Mouse (Mus musculus) left cerebral cortex, adult 11 months (tissue): ENCODE results near the gene Eif4g1.

Source experiments
- DNase-seq: peaks from one replicate; pipeline ENCODE4 v3.0.0; 2022; ENCODE audit warnings: low spot score

Eif4g1 gene

DNA sequence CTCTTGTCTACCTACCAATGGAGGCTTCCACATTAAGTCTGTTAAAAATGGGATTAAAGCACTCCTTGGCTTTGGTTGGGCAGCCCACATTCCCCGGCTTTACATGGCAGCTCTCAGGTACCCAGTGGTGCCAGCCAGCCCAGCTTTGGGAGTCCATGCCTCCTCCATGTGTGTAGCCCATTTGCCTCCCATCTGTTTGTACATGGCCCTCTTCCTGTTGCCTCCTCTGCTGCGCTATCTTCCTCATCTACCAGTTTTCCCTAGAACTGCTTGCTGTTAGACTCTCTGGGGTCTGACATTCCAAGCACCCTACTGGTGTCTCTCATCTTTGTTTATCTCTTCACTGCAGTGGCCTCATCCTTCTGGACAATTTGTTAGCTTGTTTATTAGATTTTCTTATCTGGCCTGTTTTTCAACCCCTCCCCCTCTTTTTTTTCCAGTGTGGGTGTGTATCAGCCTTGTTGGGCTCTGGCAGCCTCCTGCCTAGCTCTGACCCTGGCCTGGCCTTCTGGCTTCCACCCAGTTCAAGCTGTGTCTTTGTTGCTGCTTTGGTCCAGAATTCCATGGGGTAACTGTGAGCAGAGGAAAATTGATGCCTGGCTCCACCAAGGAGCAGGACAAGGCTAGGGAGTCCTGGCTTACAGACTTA, 38.4 kb downstream of the Eif4g1 start:
- no peak for DNase-seq

DNA sequence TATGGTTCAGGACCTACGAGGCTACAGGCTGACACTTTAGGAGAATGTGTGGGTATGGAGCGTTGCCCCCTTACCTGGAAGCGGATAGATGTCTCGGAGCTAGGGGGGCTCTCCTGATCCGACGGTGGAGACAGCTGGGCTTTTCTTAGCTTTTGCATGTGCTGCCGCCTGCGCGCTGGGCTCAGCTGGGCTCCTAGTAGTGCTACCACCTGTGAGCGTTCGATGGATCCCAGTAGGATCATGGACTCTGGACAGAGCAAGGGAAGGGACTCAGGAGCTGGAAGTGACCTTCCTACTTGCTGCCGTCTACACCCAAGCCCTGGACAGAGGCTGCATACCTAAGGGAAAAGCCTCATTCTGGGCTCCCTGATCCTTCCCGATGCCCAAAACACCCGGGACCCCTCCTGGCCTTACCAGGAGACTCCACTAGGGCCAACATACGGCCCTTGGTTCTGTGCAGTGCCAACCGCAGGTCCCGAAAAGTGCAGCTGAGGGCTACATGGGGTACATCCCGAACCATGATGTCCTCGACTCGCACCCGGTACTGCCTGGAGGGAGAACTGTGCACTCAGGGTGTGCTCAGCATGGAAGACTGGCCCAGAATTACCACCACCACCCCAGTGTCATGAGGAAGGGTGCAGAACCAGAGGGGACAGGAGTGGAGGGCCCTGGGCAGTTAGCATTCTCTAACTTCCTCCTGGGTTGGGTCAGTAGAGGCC, 40.3 kb downstream of the Eif4g1 start:
- no peak for DNase-seq

DNA sequence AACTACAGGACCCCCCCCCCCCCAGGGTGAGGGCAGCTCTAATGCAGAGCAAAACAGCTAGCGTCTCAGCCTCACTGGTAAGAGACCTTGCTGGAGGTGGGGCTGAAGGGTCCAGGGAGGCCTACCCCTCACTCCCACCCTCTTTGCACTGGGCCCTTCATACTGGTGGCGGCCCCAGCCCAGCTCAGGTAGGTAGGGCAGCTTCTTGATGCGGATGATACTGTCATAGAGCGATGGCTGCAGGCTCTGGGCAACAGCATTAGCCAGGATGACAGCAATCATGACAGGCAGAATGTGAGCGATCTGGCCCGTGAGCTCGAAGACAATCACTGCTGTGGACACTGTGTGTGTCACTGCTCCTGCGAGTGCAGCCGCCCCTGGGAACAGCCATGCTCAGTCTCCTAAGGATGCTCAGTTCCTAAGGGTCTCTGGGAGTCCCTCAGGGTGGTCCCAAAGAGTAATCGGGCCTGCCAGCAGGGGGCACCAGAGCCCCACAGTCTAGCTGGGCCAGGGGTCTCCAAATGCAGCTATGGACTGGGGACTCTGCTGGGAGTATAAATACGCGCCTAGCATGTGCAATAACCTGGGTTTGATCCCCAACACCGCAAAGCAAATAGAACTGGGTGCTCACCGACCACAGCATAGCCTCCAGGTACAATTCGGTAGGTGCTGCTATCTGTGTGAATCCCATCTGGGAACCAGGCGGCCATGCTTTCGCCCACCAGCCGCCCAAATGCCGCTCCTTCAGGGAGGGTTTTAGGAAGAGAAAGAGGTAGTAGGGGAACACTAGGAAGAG, 41.0 kb downstream of the Eif4g1 start:
- DNase-seq: no peak

DNA sequence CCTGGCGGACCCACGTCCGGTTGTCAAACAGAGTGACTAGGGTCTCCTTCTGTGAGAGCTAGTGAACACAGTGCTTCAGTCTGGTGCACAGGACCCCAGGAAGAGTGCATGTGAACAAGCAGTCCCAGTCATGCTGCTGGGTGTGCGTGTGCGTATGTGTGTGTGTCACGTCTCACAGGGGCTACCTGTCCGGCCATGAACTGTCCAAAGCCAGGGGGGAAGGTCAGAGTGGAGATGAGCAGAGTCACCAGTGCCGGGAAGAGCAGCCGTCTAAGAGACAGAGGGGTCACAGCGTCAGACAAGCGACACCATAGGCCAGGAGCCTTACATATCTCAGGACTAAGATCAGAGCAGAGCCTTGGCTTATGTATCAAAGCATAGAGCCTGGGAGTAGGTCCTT, 42.3 kb downstream of the Eif4g1 start:
- no peak for DNase-seq

DNA sequence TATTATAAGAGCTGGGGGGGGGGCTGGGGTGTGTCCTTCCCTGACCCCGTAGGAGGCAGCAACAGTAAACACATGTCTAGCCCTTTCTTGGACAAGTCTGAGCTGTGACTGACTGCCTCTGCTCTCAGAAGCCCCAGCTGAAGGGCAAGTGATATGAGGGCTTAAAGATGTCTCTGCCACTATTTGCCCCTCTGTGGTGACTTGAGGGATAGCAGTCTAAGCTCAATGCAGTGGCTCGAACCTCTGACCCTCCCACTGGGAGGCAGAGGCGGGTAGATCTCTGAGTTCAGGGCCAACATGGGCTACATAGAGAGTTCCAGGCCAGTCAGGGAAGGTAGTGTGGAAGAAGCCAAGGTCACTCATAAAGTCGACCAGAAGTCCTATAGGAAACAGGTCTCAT, 42.7 kb downstream of the Eif4g1 start:
- no peak for DNase-seq

DNA sequence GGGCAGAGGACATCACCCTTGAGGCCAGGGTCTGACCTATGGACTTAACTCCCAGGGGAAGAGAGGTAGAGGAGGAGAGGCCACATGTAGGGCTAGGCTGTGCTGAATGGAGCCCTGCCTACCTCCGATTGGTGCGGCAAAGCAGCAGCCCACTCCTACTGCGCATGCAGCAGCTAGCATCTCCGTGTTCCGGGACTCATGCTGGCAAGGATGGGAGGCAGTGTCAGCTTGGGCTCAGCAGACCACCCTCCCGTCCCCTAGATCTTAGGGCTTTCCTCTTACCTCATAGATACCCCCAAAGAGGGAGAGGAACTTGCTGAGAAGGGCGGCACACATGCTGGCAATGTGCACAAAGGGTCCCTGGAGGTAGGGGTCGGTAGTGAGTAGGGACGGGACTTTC, 44.1 kb downstream of the Eif4g1 start:
- no peak for DNase-seq

DNA sequence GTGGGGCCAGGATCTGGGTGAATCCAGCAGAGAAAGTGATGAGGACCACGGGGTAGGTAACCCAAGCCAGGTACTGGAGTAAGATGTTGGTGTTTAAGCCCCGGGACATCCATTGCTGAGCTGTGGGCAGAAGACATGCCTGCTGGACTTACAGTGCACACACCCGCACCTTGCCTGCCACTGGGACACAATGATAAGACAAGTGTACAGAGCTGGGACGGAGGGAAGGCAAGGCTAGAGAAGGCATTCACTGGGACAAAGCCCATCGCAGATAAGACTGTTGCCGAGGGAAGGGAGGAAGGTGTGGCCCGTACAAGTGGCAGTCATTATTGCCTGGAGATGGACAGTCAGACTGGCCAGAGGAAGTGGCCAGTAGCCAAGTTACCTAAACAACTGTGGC, 44.8 kb downstream of the Eif4g1 start:
- no peak for DNase-seq

DNA sequence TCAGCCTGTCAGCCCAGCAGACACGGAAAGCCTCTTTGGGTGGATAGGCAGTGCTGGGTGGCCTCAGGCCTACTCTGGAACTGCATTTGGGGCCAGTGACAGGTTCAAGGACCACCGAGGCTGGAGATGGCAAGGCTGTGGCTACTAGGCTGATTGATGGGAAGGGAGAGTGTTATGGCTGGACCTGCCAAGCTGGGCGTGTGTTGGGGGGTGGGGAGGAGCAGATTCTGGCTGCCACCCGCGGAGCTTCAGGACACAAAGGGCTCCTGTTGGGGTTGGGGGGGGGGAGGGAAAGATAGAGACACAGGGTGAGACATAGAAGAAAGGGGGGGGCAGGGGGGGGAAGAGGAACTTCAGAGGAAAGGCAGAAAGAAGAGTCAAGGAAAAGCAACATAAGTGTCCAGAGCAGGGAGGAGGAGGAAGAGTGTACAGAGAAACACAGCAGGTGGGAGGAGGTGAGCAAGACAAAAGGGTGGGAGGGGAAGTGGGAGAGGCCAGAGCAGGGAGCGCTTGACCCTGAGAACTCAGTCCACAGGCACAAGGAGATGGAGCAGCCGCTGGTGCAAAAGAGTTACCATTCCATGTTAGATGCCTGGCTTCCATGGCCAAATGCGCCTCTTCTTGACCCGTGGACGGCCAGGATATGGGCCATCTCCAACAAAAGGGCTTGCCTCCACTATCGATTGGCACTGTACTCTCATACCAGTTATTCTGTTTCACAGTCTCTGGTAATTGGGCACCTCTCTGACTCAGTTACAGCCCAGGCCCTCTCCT, 46.4 kb downstream of the Eif4g1 start:
- DNase-seq: no peak

DNA sequence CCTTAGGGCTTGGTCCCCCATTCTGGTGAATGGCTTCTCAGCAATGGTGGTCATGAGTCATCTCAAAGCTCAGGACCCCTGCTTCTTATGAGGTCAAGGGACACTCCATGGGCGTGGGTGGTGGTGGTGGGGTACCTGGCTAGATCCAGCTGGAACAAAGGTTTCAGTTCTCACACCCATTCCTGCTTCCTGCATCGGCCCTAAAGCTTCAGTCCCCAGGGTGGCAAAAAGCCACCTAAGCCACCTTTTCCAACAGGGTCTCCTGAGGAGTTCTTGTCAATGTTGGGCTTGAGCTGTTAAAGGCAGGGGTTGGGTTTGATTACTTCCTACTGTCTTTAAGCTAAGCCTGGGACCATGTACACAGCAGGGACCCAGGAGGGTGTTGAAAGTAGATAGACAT, 47.0 kb downstream of the Eif4g1 start:
- no peak for DNase-seq

DNA sequence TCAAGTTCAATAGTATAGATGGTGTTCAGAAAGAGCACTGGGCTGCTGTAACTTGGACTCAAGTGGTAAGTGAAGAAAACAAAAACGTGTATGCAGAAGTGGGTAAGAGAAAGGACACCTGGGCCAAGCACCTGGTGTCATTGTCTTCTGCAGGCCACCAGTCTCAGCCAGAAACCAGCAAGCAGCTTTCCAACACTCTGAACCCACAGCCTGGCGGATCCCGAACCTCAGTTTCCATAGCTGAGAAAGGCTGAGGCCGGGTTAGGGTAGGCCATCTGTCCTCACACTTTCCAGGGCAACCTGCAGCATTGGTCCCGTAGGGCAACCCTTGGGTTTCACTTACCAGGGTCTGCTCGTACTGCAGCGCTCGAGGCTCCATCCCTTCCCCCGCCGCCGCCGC, 47.5 kb downstream of the Eif4g1 start:
- no peak for DNase-seq

DNA sequence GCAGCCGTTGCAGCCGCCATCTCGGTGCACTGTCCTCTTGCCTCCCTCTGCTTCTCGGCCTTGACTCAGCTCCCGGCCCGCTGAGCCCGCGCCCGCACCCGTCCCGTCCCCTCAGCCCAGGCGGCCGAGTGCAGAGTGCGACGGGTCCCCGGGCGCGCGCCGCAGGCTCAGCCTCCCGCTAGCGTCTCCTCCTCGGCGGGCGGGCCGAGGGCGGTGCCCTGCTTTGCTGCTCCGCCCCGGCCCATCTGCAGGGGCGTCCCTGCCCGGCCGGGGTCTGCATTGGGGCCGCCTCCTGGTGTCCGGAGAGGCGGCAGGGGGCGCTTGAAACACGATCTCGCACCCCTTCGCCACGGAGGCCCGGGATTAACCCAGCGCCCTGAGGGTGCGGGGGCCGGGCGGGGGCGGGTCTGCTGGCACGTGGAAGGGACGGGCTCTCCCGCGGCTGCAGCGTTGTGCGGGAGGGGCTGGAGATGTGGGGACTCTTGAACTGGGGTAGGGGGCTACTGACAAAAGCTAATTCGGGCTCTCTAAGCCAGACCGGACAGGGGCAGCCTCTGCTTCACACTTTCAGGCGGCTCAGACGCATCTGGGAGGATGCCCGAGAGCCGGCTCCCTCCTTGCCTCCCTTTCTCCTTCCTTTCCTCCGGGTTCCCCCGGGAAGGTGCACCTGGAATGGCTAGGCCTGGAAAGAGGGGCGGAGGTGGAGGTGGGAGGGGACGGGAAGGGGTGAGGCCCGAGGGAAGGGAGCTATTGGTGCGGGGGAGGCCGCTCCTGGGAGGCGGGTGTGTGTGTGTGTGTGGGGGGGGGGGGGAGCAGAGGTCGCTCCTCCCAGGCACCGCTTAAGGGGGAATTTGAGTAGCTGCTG, 48.1 kb downstream of the Eif4g1 start:
- peak; percentile 74 for DNase-seq

DNA sequence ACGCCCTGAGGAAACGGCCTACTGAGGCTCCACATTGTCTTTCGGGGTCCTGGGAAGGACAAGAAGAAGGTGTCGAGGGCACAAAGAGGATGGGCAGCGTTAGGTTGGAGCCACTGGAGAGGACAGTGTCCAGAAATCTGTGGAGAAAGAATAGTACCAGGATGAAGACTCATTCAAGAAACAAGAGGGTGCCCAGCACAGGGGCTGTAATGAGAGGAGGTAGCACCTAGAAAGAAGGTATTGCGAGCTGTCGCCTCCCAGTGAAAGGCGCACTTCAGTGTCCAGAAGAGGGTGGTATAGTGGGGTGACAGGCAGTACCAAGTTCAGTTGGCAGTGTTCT, 48.7 kb downstream of the Eif4g1 start:
- DNase-seq: no peak

DNA sequence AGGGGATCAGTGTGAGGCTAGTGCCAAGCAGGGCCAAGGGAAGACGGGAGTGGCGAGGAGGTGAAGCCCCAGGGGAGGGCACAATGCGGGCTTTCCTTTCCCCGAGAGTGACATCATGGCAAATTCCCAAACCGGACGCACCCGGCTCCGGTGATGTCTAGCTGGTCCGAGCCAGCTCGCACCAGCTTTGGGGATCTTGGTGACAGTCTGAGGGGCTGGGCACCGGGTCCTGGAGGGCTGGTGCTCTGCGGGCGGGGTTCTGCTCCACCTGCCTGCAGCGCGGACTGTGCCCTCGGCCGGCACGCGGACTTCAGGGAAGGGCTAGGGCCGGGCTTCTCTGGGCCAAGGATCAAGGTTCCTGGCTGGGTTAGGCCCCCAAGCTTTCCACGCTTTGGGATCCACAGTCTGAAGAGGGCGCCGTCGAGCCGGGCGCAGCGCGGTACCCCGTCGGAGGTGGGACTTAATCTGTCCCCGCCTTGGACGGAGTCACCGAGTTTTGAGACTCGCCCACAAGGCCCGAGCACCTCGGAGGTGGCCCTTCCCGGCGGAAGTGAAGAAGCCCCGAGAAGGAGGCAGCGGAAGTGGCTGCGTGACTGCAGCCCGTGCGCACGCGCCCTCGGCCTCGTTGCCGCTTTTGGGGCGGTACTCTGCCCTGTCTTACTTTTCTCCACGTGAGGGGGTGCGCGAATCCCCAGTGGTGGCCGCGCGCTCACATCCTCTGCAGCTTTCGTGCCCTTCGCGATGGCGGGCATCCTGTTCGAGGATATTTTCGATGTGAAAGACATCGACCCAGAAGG, 49.3 kb downstream of the Eif4g1 start, which contains the start of the genes Polr2h and Clcn2:
Gene Polr2h, plus strand, starts transcription at position 485 of the 797 bp plus-strand sequence.
Gene Clcn2, minus strand, starts transcription at position 566 of the 797 bp plus-strand sequence.
- peak; percentile 96 for DNase-seq

DNA sequence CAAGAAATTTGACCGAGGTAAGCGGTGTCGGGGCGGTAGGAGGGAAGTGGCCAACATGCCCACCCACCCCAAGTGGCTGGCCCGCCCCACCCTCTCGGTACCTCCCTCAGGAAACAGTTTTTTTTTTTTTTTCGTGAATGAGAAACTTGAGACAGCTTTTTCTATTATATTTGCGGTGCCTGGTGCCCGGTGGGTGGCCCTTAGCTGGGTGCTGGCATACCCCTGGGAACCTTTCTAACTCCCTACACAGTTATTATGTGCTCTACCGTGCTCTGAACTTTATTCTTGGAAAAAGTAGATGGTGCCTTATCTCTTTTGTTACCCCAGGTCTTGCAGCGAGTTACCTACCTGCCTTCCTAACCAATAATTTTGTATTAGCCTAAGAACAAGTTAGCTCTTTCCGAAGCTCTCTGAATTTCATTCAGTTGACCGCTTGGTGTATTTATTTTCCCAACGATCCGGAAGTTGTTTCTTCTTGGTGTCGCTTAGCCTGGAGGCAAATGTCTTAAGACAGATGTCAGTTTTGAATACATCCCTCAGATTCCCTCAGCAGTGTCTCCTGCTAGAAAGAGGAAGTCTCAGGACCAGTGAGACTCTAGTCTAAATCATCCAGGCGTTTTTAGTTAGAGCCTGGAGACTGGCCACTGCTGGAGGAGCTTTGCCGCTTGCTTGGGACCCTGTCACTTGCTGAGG, 50.0 kb downstream of the Eif4g1 start:
- no peak for DNase-seq

DNA sequence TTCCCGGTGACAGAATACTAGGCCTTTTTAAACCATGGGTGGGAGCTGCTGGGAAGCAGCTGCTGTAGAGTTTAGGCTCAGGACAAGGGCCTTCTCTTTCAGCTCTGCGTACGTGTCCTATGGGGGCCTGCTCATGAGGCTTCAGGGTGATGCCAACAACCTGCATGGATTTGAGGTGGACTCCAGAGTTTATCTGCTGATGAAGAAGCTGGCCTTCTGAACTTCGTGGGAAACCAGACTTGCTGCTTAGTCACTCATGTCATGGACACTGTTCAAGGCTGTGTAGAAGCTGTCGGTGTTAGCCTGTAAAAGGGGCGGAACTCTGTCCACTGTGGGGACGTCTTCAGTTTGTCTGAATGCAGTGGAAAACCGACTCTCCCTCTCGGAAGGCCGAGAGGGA, 53.7 kb downstream of the Eif4g1 start:
- DNase-seq: no peak

DNA sequence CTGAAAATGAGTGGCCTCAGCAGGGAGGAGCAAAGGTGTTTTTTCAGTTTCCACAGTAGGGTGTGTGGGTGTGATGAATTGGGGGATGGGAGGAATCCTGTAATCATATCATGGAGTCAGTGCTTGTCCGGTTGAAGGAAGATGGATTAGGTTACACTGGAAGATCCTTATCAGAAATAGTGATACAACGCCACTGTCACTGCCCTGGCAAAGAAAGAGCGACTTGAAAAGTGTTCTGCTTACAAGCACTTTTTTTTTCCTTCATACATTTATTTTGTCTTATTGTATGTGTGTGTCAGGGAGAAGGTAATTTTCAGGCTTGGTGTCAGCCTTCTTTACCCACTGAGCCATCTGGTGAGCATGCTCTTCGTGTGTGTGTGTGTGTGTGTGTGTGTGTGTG, 54.6 kb downstream of the Eif4g1 start:
- DNase-seq: no peak

DNA sequence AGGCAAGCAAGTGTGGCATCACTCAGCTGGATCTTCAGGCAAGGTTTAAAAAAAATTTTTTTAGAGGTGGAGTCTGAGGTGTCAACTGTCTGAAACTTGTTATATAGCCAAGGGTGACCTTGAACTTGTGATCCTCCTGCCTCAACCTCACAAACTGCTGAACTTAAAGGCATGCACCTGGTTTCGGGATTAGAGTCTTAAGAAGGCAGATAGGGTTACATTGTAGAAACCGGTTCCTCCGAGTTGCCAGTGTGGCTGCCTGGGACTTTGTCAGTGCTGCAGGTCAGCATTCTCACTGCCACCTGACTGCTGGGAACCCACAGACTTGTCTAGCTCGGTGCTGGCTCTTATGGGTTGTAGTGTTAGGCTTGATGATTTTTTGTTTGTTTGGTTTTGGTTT, 55.1 kb downstream of the Eif4g1 start:
- DNase-seq: no peak

DNA sequence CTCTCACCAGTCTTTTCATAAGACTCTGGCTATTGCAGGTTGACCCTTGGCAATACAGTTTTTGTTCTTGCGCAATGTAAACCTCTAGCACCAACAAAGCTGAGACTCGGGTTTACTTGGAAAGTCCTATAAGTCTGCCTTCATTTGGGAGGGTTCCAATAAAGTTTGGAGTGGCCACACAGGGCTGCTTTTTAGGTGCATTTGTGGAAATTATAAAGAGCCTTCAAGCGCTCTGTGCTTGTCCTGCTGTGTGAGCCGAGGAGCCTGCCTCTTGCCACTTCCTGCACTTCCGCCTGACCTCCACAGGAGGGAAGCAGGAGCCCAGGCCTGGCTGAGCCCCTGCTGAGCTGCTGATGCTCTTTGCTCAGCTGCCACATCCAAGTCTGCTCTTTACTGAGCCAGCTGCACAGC, 56.2 kb downstream of the Eif4g1 start:
- no peak for DNase-seq

DNA sequence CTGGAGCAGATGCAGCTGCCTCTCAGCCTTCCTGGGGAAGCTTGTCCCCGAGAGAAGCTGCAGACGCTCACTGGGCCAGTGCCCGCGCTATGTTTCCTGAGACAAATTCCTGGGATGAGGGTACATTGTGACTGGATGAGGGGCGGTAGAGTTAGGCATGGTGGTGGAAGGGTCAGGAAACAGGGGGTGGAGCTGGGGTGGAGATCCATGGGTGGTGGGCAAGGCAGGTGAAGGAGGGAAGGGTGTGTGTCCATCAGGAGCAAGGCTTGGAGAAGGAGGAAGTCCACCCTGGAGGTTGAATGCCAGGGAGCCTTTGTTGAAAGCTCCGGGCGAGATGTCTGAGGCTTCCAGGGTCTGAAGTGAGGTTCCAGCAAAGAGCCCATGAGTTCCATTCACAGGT, 57.2 kb downstream of the Eif4g1 start:
- DNase-seq: no peak

DNA sequence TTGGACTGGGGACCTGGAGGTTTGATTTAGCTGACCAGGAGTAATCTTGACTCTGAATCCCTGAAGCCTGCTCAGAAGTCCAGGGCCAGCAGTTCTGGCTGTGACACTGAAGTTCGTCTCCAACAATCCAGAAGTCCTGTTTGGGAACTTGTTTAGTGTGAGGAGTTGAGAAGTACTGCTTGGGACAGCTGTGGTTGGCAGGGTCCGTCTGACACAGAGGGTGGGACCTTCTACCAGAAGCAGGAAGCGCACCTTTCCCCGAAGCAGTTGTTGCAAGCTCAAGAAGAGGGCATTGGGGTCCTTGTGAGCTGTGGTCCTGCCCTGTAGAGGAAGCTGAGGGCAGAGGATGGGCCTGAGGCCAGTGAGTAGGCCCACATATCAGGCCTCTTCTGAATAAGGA, 57.6 kb downstream of the Eif4g1 start:
- no peak for DNase-seq
